Mouse (Mus musculus): ENCODE measurements around the gene Ntrk1.

DNA sequence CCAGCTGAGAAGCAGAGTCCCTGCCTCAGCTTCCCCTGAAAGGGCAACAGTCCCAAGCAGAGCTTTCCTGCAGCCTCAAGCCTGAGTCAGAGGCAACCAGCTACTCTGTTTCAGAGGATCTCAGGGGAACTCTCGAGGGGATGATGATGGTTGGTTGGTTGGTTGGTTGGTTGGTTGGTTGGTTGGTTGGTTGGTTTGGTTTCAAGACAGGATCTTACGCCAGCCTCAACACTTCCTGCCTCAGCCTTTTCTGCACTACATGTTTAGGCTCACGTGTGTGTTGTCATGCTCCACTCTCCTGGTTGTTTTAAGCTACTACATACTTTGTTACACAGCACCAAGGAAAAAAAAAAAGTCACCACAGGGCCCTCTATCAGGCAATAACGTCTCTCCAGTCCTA, 51.0 kb downstream of the Ntrk1 start:
- TF ChIP-seq CTCF (IDR thresholded peaks at IDR 0.05; ENCODE audit: insufficient read depth, low read depth, low read length) (no peak), POLR2A (IDR thresholded peaks at IDR 0.05; ENCODE audit: insufficient read depth, low read depth, low read length) (no peak)

Measured in olfactory bulb, adult 2 months (tissue).